Mouse (Mus musculus) bone marrow, adult 2 months (tissue): Measurements from ENCODE around the gene Lpin2.

Source experiments
- CTCF ChIP-seq: fragments of 200-500 bp; IDR thresholded peaks from 2 replicates; pipeline ENCODE4 v1.5.1; 2011; ENCODE audit warnings: low read length, control low read depth; ENCODE audit not compliant: control insufficient read depth, insufficient read depth
- POLR2A ChIP-seq: fragments of 200-500 bp; IDR thresholded peaks from 2 replicates; pipeline ENCODE4 v1.6.1; 2011; ENCODE audit warnings: low read depth, mild to moderate bottlenecking, control low read depth, low read length, borderline replicate concordance; ENCODE audit not compliant: control insufficient read depth

DNA sequence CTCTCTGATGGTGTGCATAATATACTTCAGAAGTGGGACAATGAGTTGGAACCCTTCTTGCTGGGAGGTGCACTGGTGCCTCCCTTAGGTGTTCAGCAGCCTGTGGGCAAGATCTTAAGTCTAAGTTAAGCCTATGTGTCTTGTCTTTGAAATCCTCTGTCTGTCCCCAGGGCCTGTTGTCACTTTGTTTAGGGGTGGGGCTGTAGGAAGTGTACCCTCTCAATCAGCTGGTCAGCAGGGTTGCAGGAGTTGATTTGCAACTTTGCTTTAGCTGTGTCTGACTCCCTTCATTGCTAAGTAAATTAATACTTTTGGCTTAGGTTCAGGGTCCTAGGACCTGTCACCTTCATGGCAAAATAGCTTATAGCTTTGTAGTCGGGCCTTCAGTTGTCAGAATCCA, 3.0 kb downstream of the Lpin2 start:
- no peak for TF ChIP-seq CTCF
- no peak for TF ChIP-seq POLR2A
